Mouse (Mus musculus): ENCODE measurements around the gene Gtf3c5. TPM values are rescaled to one million over a fixed set of nuclear protein-coding genes. Genes with fewer than 3 reads are reported as not detected.

The Gtf3c5 gene
- total RNA-seq (2021), result 10 to 100 TPM; 16.5 to 17.8 TPM

GRCm38 (mm10) chr2:28583651-28584050 is at the start of gene Gtf3c5:
Gene Gtf3c5 (minus strand): TSS chr2:28583751.
- DNase-seq (ENCODE audit: low spot score in 2 of 2), result no peak
- intact Hi-C loops (cut with DNase I), result loop anchor here (2.0 kb wide), 1 partner anchor 69 kb away; no protein-coding TSS in a partner anchor

DNA sequence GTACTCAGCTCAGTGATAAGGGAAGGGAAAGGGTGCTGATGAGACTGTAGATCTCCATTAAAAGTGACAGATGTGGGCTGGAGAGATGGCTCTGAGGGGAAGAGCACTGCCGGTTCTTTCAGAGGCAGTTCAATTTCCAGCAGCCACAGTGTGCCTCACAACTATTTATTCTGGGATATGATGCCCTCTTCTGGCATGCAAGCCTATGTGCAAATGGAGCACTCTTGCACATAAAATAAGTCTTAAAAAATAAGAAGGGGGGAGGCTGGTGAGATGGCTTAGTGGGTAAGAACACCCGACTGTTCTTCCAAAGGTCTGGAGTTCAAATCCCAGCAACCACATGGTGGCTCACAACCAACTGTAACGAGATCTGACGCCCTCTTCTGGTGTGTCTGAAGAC is 49.6 kb upstream of the Gtf3c5 start:
- intact Hi-C loops (cut with DNase I), result no loop called here
- no peak for DNase-seq (ENCODE audit: low spot score in 2 of 2)

DNA sequence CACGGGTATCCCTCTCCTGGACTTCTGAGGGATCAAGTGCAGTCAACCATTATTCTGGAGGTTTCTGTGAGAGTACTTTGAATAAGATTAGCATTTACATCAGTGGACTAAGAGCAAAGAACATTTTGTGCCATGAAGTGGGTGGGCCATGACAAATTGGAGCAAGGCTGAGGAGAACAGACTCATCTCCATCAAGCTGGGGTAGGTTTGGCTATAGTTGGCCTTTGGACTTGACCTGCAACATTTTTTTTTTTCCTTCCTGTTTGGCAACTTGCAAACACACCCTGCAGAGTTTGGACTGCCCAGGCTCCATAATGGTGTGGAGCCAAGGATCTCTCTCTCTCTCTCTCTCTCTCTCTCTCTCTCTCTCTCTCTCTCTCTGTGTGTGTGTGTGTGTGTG is 49.1 kb upstream of the Gtf3c5 start:
- intact Hi-C loops (cut with DNase I), result no loop called here
- DNase-seq (ENCODE audit: low spot score in 2 of 2), result no peak

- intact Hi-C loops (cut with DNase I), result no loop called here
- no peak for DNase-seq (ENCODE audit: low spot score in 2 of 2)
These were observed 46.4 kb upstream of the Gtf3c5 start for GRCm38 (mm10) chr2:28629911-28630381.

- no peak for DNase-seq (ENCODE audit: low spot score in 2 of 2)
- intact Hi-C loops (cut with DNase I), result no loop called here
These were observed 44.5 kb upstream of the Gtf3c5 start for GRCm38 (mm10) chr2:28628053-28628452.

DNA sequence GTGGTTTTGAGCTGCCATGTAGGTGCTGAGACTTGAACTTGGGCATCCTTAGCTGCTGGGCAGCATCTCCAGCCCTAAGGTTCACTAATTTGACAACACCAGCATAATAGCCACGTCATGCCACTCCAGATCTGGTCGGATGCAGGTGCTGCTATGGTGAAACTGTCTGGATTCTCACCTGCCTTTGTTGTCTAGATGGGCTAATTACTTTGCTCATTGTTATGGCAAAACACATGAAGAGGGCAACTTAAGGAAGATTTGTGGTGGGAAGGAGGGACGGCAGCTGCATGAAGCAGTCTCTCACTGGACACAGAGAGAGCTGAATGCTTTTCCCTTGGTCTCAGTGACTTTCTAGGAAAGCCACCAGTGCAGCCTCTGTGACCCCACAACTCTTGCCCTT is 42.5 kb upstream of the Gtf3c5 start:
- DNase-seq (ENCODE audit: low spot score in 2 of 2), result no peak
- intact Hi-C loops (cut with DNase I), result no loop called here

GRCm38 (mm10) chr2:28624870-28625269 is 41.3 kb upstream of the Gtf3c5 start:
- intact Hi-C loops (cut with DNase I), result no loop called here
- DNase-seq (ENCODE audit: low spot score in 2 of 2), result no peak

DNA sequence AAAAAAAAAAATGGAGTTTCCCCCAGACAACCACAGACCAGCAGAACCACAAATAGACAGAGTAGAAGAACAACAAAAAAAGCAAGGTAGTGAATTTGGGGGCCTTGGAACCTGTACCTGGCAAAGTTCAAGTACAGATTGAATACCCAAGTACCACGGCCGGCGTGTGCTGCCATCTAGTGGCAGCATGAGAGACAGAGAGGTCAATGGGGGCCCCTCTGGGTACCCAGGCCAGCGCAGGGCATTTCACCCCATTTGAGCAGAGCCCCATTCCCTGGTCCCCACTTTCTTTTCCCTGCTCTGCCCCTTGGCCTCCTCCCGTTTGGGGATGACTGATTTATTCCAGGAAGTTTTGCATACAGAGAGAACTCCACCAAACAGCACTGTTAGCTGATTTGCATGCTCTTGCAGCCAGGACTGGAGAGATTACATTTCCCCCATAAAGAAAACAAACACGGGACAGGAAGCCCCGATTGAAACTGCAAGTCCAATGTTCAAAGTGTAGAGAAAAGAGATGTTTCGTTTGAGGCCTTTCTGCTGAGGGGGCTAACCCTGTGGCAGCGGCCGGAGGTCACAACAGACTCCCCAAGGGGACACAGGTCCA is 39.1 kb upstream of the Gtf3c5 start:
- intact Hi-C loops (cut with DNase I), result loop anchor here (2.0 kb wide), 1 partner anchor 30 kb away; no protein-coding TSS in a partner anchor
- DNase-seq (ENCODE audit: low spot score in 2 of 2), result no peak

DNA sequence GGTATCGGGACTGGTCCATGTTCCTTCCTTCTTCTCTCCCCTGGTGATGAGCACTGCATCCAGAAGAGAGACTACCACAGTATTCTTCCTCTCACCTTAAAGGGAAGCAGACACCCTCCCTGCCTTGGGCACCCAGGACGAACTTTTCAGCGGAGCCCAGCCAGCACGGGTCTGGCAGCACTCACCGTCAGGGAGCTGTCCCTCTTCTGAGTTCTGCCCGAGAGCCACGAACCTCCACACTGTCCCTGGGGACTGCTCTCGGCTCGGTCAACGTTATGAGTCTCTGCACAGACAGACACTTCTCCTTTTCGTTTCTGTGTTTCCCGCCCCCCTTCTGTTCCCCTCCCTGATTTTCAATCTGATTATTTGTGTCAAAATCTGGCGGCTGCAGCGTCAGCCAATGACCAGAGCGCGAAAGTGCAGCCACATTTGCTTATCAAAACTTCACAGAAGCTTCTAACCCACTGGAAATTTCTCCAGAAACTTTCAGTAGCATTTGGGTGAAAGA is 38.2 kb upstream of the Gtf3c5 start, which contains the start of gene Gfi1b:
Gfi1b (minus strand) TSS at position 319 of the 508 bp plus-strand sequence.
- DNase-seq (ENCODE audit: low spot score in 2 of 2), result no peak
- intact Hi-C loops (cut with DNase I), result loop anchor here (2.0 kb wide), 1 partner anchor 29 kb away; no protein-coding TSS in a partner anchor

DNA sequence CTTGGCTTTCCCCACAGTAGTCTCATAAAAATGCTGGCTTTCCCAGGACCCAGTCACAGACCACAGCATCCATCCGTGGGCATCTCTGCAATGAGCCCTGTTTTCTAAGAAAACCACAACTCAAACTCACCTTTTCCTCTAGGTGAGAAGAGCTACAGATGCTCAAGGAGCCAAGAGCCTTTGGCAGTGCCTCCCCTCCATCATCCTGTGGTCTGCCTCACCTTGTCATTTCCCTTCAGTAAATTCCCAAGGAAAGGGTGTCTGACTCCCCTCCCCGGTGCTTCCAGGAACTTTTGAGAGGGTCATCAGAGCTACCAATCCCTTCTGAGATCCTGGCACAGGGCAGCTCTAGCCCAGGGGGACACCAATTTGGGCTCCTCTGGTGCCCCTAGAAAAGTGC is 37.6 kb upstream of the Gtf3c5 start:
- intact Hi-C loops (cut with DNase I), result no loop called here
- DNase-seq (ENCODE audit: low spot score in 2 of 2), result no peak

GRCm38 (mm10) chr2:28620522-28620921 is 37.0 kb upstream of the Gtf3c5 start:
- intact Hi-C loops (cut with DNase I), result no loop called here
- DNase-seq (ENCODE audit: low spot score in 2 of 2), result peak in 1 of 2 experiments; percentile 30

DNA sequence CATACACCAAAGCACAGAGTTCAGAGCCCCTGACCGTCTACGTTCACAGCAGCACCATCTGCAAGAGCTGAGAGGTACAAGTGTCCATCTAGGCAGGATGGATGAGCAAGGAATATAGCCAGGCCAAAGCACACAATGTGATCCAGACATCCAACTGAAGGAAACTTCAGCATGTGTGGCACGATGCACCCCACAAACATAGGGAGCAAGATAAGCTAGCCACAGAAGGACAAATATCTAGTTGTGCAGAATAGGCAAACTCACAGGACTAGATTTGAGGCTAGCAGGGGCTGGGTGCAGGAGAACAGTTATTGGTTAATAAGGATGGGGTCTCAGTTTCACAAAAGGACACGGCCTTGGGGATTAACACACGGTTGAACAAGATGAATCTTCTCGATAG is 35.8 kb upstream of the Gtf3c5 start:
- DNase-seq (ENCODE audit: low spot score in 2 of 2), result no peak
- intact Hi-C loops (cut with DNase I), result no loop called here

DNA sequence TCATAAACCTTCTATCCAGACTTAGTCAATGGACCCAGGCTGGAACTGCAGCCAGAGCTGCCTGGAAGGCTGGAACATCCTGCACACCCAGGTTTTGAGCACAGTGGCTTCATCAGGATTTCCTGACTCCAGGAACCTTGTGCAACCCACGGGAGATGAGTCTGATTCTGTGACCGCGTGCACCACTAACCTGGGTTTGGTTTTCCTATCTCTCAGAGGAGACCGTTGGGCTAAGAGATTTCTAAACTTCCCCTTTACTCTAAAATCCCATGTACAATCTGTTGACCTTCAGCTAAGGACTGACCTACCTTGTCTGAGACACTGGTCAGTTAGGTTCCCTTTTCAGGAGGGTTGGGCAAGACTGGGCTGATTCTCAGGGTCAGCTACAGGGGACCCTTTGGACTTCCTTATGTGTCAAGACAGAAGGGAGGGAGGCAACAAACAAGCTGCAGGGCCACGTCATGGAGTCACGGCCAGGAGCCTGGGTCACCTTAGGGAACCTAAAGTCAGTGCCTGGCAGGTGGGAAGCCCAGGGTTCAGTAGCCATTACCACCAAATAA is 35.3 kb upstream of the Gtf3c5 start:
- DNase-seq (ENCODE audit: low spot score in 2 of 2), result no peak
- intact Hi-C loops (cut with DNase I), result no loop called here

DNA sequence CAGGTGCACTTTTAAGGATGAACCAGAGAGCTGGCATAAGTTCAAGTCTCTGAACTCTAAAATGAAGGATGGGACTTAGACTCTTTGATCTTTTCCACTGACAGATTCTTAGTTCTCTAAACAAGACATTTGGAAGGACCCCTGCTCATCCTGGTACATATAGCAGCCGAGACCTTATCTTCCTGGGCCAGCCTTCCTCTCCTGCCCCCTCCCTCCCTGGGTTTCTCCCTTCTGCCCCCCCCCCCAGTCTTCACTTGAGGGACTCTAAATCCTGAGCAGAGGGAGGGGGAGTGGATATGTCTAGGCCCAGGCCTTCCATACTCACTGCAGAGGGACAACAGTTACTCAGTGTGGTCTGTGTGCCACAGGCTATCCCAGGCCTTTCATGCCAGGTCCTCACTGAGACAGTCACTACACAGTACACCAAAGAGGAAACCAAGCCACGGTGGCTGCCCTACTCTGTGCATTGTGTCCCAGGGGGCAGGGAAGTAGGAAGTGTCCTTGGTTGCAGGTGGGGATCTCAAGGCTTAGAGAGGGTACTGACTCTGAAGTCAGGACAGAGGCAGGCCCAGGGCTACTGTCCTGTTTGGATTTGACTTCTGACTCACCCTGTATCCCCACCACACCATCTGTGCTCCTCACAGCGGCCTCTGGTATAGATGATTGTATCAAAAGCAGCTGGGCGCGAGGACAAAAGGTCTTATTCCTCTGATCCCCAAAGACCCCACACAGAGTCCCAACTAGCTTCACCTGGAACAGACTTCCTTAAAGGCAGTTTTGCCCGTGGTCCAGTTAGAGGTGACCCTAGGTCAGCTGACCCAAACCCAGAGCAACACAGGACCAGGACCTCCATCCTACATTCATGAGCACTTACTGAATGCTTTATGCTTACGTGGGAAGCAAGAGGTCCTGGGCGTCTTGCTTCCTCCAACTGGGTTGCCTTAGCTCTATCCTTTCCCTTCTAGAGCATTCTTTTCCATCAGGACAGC is 34.2 kb upstream of the Gtf3c5 start:
- intact Hi-C loops (cut with DNase I), result no loop called here
- DNase-seq (ENCODE audit: low spot score in 2 of 2), result no peak

DNA sequence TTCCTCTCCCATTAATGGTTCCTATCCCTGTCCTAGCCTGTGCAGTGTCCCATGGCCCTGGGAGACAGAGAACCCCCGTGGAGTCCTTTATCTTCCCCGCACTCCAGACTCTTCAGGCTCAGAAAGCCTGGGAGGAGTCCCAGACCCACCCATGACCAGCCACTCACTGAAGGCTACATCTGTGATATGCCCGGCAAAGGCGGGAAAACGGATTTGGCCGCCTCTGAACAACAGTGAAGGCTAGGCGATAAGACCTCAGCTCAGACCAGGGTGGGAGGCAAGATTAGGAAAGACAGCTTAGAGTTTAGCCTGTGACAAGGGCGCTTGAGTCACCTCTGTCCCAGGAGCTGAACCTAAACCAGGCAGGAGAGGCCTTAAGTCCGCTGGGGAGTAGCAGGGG is 33.3 kb upstream of the Gtf3c5 start:
- no peak for DNase-seq (ENCODE audit: low spot score in 2 of 2)
- intact Hi-C loops (cut with DNase I), result no loop called here

DNA sequence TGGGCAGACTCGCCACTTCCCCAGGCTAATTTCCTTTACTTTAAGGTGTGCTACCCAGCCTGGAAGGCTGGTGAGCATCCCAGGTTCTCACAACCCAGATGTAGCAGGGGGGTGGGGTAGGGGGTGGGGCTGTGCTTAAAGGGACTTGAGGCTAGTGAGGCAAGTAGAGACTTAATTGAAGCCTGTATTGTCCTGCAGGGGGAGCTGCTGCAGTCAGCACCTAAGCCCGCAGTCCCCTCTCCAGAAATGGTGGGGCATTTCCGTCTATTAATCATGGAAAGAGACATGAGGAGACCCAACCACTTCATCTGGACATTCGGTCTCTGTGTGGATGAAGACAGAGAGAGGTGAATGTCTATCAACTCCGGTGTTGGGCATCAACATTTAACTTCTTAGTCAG is 32.8 kb upstream of the Gtf3c5 start:
- no peak for DNase-seq (ENCODE audit: low spot score in 2 of 2)
- intact Hi-C loops (cut with DNase I), result no loop called here

- intact Hi-C loops (cut with DNase I), result no loop called here
- DNase-seq (ENCODE audit: low spot score in 2 of 2), result no peak
These were observed 30.0 kb upstream of the Gtf3c5 start for GRCm38 (mm10) chr2:28613599-28613998.

GRCm38 (mm10) chr2:28612436-28613063 is 29.0 kb upstream of the Gtf3c5 start:
- no peak for DNase-seq (ENCODE audit: low spot score in 2 of 2)
- intact Hi-C loops (cut with DNase I), result no loop called here

DNA sequence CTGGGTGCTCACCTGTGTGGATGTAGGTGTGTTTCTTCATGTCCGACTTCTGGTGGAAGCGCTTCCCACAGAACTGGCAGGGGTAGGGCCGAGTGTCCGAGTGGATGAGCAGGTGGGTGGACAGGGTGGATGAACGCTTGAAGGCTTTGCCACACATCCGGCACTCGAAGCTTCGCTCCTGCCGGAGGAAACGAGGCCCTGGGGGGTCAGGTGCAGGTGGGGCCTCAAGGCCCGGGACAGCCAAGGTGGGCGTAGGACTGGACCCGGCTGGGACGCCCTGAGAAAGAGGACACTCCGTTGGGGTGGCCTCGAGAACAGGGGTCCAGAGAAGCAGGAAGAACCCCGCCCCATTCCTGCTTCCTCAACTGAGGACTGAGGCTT is 27.8 kb upstream of the Gtf3c5 start:
- intact Hi-C loops (cut with DNase I), result no loop called here
- no peak for DNase-seq (ENCODE audit: low spot score in 2 of 2)
